Mouse (Mus musculus) stomach, postnatal 0 days (tissue): ENCODE measurements around the gene Fam198a. TPM values are rescaled to one million over a fixed set of nuclear protein-coding genes. Genes with fewer than 3 reads are reported as not detected.

Source experiments
- ATAC-seq: fragments of 200-750 bp; cut with Nextera tagmentation; 2 replicates; pipeline ENCODE4 v1.8.0; 2017; ENCODE audit not compliant: low FRiP score, low TSS enrichment
- DNase-seq: peaks from one replicate; pipeline ENCODE4 v3.0.0-alpha.2; 2016; ENCODE audit warnings: low spot score
- H3K27ac ChIP-seq: fragments of 300-500 bp; sonication (generic); replicated peaks from 2 replicates; pipeline ENCODE4 v1.5.1; 2014; ENCODE audit warnings: mild to moderate bottlenecking, control low read depth
- H3K27me3 ChIP-seq: fragments of 300-500 bp; sonication (generic); 2 replicates; pipeline ENCODE4 v1.6.1; 2014; ENCODE audit warnings: low read length; ENCODE audit not compliant: control insufficient read depth, insufficient read depth
- H3K36me3 ChIP-seq: fragments of 300-500 bp; sonication (generic); 2 replicates; pipeline ENCODE4 v1.6.1; 2014; ENCODE audit warnings: low read length, mixed read lengths; ENCODE audit not compliant: control insufficient read depth, insufficient read depth
- H3K4me1 ChIP-seq: fragments of 300-500 bp; sonication (generic); replicated peaks from 2 replicates; pipeline ENCODE4 v1.6.1; 2014; ENCODE audit warnings: antibody characterized with exemption; ENCODE audit not compliant: control insufficient read depth, insufficient read depth
- H3K4me2 ChIP-seq: fragments of 300-500 bp; sonication (generic); replicated peaks from 2 replicates; pipeline ENCODE4 v1.6.1; 2014; ENCODE audit warnings: low read depth, mild to moderate bottlenecking, control low read depth, moderate library complexity
- H3K4me3 ChIP-seq: fragments of 300-500 bp; sonication (generic); 2 replicates; pipeline ENCODE4 v1.5.1; 2014; ENCODE audit warnings: low read depth, low read length, control low read depth
- H3K9ac ChIP-seq: fragments of 300-500 bp; sonication (generic); 2 replicates; pipeline ENCODE4 v1.6.1; 2014; ENCODE audit warnings: mild to moderate bottlenecking, low read length, control low read depth, mixed read lengths
- H3K9me3 ChIP-seq: fragments of 300-500 bp; sonication (generic); 2 replicates; pipeline ENCODE4 v1.6.1; 2016; ENCODE audit warnings: low read length; ENCODE audit not compliant: control insufficient read depth
- CTCF ChIP-seq: IDR thresholded peaks from 2 replicates; pipeline ENCODE4 v1.5.1; 2016; ENCODE audit warnings: antibody characterized with exemption, low read depth, mild to moderate bottlenecking, moderate library complexity
- EP300 ChIP-seq: optimal IDR thresholded peaks from 2 replicates; pipeline ENCODE3; 2016; ENCODE audit warnings: antibody characterized with exemption
- WGBS: fragments of 180-500 bp; shearing (Covaris S2); extraction: QIAGEN DNeasy Blood & Tissue Kit; methylation state at CpG from one replicate; pipeline ENCODE4 v1.1.7; 2014; 5-methylcytosine and 5-hydroxymethylcytosine counted together
- polyA plus RNA-seq: library from polyadenylated mRNA; unstranded; fragments of >200 nt; fragmentation: Nextera tagmentation; extraction: Ambion mirVana; gene quantifications from 2 replicates; pipeline ENCODE4 v1.2.1, GENCODE M21; 2015

Fam198a gene
- polyA plus RNA-seq, 1 experiment from 2014 or later = 2.7 TPM

- H3K27ac ChIP-seq = no peak overlapping the region
- WGBS = 63% methylated on average over 10 of the region's 10 CpGs
- no peak overlapping the region for H3K4me3 ChIP-seq
- H3K9me3 ChIP-seq = no peaks in the 10 kb centered on the region
- H3K36me3 ChIP-seq = no peaks in the 10 kb centered on the region
- no peaks in the 10 kb centered on the region for H3K4me1 ChIP-seq
- DNase-seq = no peak
- no peak for TF ChIP-seq CTCF
- TF ChIP-seq EP300 = no peak
- no peaks in the 10 kb centered on the region for H3K27me3 ChIP-seq
- ATAC-seq = no peak
- no peak overlapping the region for H3K9ac ChIP-seq
- H3K4me2 ChIP-seq = no peak overlapping the region
Measured at GRCm38 (mm10) chr9:121981466-121982105, 30.8 kb downstream of the Fam198a start.

GRCm38 (mm10) chr9:121982214-121982613 is 31.4 kb downstream of the Fam198a start:
- TF ChIP-seq EP300 (no peak), CTCF (no peak)
- no peak overlapping the region for H3K9ac ChIP-seq
- H3K4me3 ChIP-seq = no peak overlapping the region
- no peaks in the 10 kb centered on the region for H3K4me1 ChIP-seq
- WGBS = 96% methylated on average over 22 of the region's 22 CpGs
- H3K4me2 ChIP-seq = no peak overlapping the region
- no peak for DNase-seq
- no peaks in the 10 kb centered on the region for H3K27me3 ChIP-seq
- H3K9me3 ChIP-seq = no peaks in the 10 kb centered on the region
- H3K27ac ChIP-seq = no peak overlapping the region
- H3K36me3 ChIP-seq = no peaks in the 10 kb centered on the region
- no peak for ATAC-seq

- DNase-seq (no peak), ATAC-seq (no peak)
- H3K9ac ChIP-seq = no peak overlapping the region
- TF ChIP-seq EP300 (no peak), CTCF (peak; percentile 15; the same call in 1 of the 2 replicates)
- no peaks in the 10 kb centered on the region for H3K36me3 ChIP-seq
- no peaks in the 10 kb centered on the region for H3K9me3 ChIP-seq
- WGBS = 90% methylated on average over 15 of the region's 15 CpGs
- no peaks in the 10 kb centered on the region for H3K27me3 ChIP-seq
- H3K4me3 ChIP-seq = no peak overlapping the region
- no peak overlapping the region for H3K27ac ChIP-seq
- H3K4me2 ChIP-seq = no peak overlapping the region
- H3K4me1 ChIP-seq = no peaks in the 10 kb centered on the region
Measured at GRCm38 (mm10) chr9:121982665-121983064, 31.9 kb downstream of the Fam198a start.

GRCm38 (mm10) chr9:121983504-121983903 is 32.7 kb downstream of the Fam198a start:
- 0 out of 2 replicates have a peak overlapping the region, but pooled peaks have one; percentile 18 for H3K9ac ChIP-seq
- H3K4me2 ChIP-seq = no peak overlapping the region
- no peaks in the 10 kb centered on the region for H3K4me1 ChIP-seq
- no peak overlapping the region for H3K4me3 ChIP-seq
- H3K27ac ChIP-seq = no peak overlapping the region
- TF ChIP-seq EP300 (no peak), CTCF (peak; percentile 93)
- no peaks in the 10 kb centered on the region for H3K36me3 ChIP-seq
- H3K27me3 ChIP-seq = no peaks in the 10 kb centered on the region
- ATAC-seq (peak; percentile 72), DNase-seq (peak; percentile 77)
- no peaks in the 10 kb centered on the region for H3K9me3 ChIP-seq
- WGBS = 41% methylated on average over 15 of the region's 15 CpGs

- ATAC-seq = peak; percentile 36; the same call in 1 of the 2 replicates
- H3K27ac ChIP-seq = no peak overlapping the region
- no peaks in the 10 kb centered on the region for H3K36me3 ChIP-seq
- no peaks in the 10 kb centered on the region for H3K27me3 ChIP-seq
- TF ChIP-seq CTCF = peak; percentile 100
- TF ChIP-seq EP300 = no peak
- no peak overlapping the region for H3K9ac ChIP-seq
- peak; percentile 69 for DNase-seq
- no peak overlapping the region for H3K4me2 ChIP-seq
- H3K4me3 ChIP-seq = no peak overlapping the region
- no peaks in the 10 kb centered on the region for H3K9me3 ChIP-seq
- 71% methylated on average over 15 of the region's 15 CpGs for WGBS
- H3K4me1 ChIP-seq = no peaks in the 10 kb centered on the region
Measured at GRCm38 (mm10) chr9:121984465-121985461, 34.0 kb downstream of the Fam198a start.

- WGBS = 70% methylated on average over 3 of the region's 3 CpGs
- Histone ChIP-seq H3K9me3 (no peaks in the 10 kb centered on the region), H3K27ac (no peak overlapping the region), H3K27me3 (no peaks in the 10 kb centered on the region), H3K36me3 (no peaks in the 10 kb centered on the region), H3K4me2 (no peak overlapping the region), H3K9ac (no peak overlapping the region), H3K4me3 (no peak overlapping the region), H3K4me1 (no peaks in the 10 kb centered on the region)
- ATAC-seq = no peak
- TF ChIP-seq CTCF = no peak
- TF ChIP-seq EP300 = no peak
- no peak for DNase-seq
Measured at GRCm38 (mm10) chr9:121988910-121989309, 38.1 kb downstream of the Fam198a start.
